Mouse (Mus musculus) intestine, embryonic 14.5 days (tissue): ENCODE results near the gene Ptgr1. TPM values are rescaled to one million over a fixed set of nuclear protein-coding genes. Genes with fewer than 3 reads are reported as not detected.

Experiments
- ATAC-seq: fragments of 200-750 bp; cut with Nextera tagmentation; replicated peaks from 2 replicates; pipeline ENCODE4 v1.8.0; 2017; ENCODE audit warnings: low read depth, moderate number of reproducible peaks, moderate TSS enrichment, moderate library complexity; ENCODE audit not compliant: low FRiP score, low TSS enrichment
- DNase-seq: peaks from one replicate; pipeline ENCODE4 v3.0.0-alpha.2; 2018; ENCODE audit warnings: low spot score
- H3K27ac ChIP-seq: fragments of 300-500 bp; sonication (generic); 2 replicates; pipeline ENCODE4 v1.5.1; 2014; ENCODE audit warnings: low read depth, mild to moderate bottlenecking, control low read depth
- H3K27me3 ChIP-seq: fragments of 300-500 bp; sonication (generic); replicated peaks from 2 replicates; pipeline ENCODE4 v1.6.1; 2014; ENCODE audit warnings: low read length, control low read depth; ENCODE audit not compliant: control insufficient read depth, insufficient read depth
- H3K36me3 ChIP-seq: fragments of 300-500 bp; sonication (generic); 2 replicates; pipeline ENCODE4 v1.6.1; 2014; ENCODE audit warnings: low read length, control low read depth; ENCODE audit not compliant: control insufficient read depth, insufficient read depth
- H3K4me1 ChIP-seq: fragments of 300-500 bp; sonication (generic); replicated peaks from 2 replicates; pipeline ENCODE4 v1.6.1; 2014; ENCODE audit warnings: low read length, control low read depth, mixed read lengths; ENCODE audit not compliant: control insufficient read depth, insufficient read depth
- H3K4me2 ChIP-seq: fragments of 300-500 bp; sonication (generic); 2 replicates; pipeline ENCODE4 v1.6.1; 2014; ENCODE audit warnings: low read length
- H3K4me3 ChIP-seq: fragments of 300-500 bp; sonication (generic); 2 replicates; pipeline ENCODE4 v1.5.1; 2014; ENCODE audit warnings: low read depth, low read length, control low read depth, mixed read lengths
- H3K9ac ChIP-seq: fragments of 300-500 bp; sonication (generic); 2 replicates; pipeline ENCODE4 v1.6.1; 2014; ENCODE audit warnings: mild to moderate bottlenecking, low read length
- H3K9me3 ChIP-seq: fragments of 300-500 bp; sonication (generic); 2 replicates; pipeline ENCODE4 v1.6.1; 2016; ENCODE audit warnings: low read length, control low read depth; ENCODE audit not compliant: control insufficient read depth
- WGBS: fragments of 180-500 bp; shearing (Covaris S2); extraction: QIAGEN DNeasy Blood & Tissue Kit; methylation state at CpG from one replicate; pipeline ENCODE4 v1.1.7; 2014; 5-methylcytosine and 5-hydroxymethylcytosine counted together
- polyA plus RNA-seq: library from polyadenylated mRNA; unstranded; fragments of >200 nt; fragmentation: Nextera tagmentation; extraction: Ambion mirVana; gene quantifications from 2 replicates; pipeline ENCODE4 v1.2.1, GENCODE M21; 2014

Gene Ptgr1
- polyA plus RNA-seq, 1 experiment from 2014 or later: 29.3 TPM

- H3K4me2 ChIP-seq: no peak overlapping the region
- H3K36me3 ChIP-seq: no peaks in the 10 kb centered on the region
- no peak overlapping the region for H3K4me3 ChIP-seq
- H3K9ac ChIP-seq: no peak overlapping the region
- no peaks in the 10 kb centered on the region for H3K27me3 ChIP-seq
- WGBS: 94% methylated on average over 7 of the region's 7 CpGs
- H3K27ac ChIP-seq: no peak overlapping the region
- ATAC-seq (no peak), DNase-seq (no peak)
- H3K9me3 ChIP-seq: no peaks in the 10 kb centered on the region
- peaks cover 11% of the 10 kb centered on the region for H3K4me1 ChIP-seq
Observed at GRCm38 (mm10) chr4:59009186-59009585, 22.3 kb upstream of the Ptgr1 start.

DNA sequence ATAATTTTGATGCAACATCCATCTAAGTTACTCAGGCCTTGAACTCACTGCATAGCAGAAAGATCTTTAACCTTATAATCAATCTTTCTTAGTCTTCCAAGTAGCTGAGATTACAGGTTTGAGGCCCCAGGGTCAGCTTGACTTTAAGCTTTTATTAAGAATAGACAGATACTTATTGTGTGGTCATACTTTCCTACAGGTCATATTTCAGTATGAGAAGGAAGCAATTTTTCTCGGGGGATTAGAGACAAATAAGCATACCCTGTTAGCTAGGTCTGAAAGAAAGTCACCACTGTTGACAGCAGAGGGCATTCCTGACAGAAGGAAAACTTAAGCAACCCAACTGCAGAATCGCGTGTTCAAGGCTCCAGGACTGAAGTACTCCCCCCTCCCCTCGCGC is 21.1 kb upstream of the Ptgr1 start:
- no peak overlapping the region for H3K4me3 ChIP-seq
- DNase-seq: peak; percentile 41
- no peak overlapping the region for H3K4me2 ChIP-seq
- H3K9ac ChIP-seq: no peak overlapping the region
- no peaks in the 10 kb centered on the region for H3K36me3 ChIP-seq
- peaks cover 11% of the 10 kb centered on the region for H3K4me1 ChIP-seq
- WGBS: 77% methylated on average over 5 of the region's 5 CpGs
- no peaks in the 10 kb centered on the region for H3K27me3 ChIP-seq
- no peak for ATAC-seq
- no peaks in the 10 kb centered on the region for H3K9me3 ChIP-seq
- no peak overlapping the region for H3K27ac ChIP-seq

DNA sequence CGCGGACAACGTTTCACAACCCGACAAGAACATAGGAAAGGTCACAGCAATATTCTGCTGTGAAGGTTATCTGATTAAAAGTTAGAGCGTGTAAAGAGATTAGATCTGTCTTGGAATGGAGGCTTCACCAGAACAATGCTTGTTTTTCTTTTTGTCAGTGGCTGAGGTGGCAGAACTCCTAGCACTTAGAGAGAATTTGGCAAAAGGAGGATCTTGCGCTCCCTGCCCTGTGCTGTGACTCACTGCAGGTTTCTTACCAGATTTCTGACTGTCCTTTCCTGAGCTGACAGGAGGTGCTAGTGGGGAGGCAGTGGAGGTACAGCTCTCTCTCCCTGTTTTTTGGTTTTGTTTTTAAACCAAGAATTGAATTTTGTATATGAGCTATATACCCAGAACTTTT is 20.1 kb upstream of the Ptgr1 start:
- Histone ChIP-seq H3K36me3 (no peaks in the 10 kb centered on the region), H3K4me2 (no peak overlapping the region), H3K4me1 (peaks cover 11% of the 10 kb centered on the region), H3K9me3 (no peaks in the 10 kb centered on the region), H3K27me3 (no peaks in the 10 kb centered on the region), H3K9ac (no peak overlapping the region), H3K27ac (no peak overlapping the region), H3K4me3 (no peak overlapping the region)
- 83% methylated on average over 6 of the region's 6 CpGs for WGBS
- no peak for ATAC-seq
- DNase-seq: peak; percentile 40

- Histone ChIP-seq H3K9me3 (no peaks in the 10 kb centered on the region), H3K9ac (no peak overlapping the region), H3K4me1 (peaks cover 11% of the 10 kb centered on the region), H3K27me3 (no peaks in the 10 kb centered on the region), H3K4me2 (no peak overlapping the region), H3K36me3 (no peaks in the 10 kb centered on the region), H3K4me3 (no peak overlapping the region), H3K27ac (no peak overlapping the region)
- DNase-seq: peak; percentile 42
- no peak for ATAC-seq
- 78% methylated on average over 8 of the region's 8 CpGs for WGBS
Observed at GRCm38 (mm10) chr4:59006211-59006610, 19.3 kb upstream of the Ptgr1 start.

- Histone ChIP-seq H3K9me3 (no peaks in the 10 kb centered on the region), H3K4me3 (peak overlapping the region; percentile 70), H3K4me1 (peaks cover 11% of the 10 kb centered on the region), H3K27ac (no peak overlapping the region), H3K4me2 (peak overlapping the region; percentile 80), H3K36me3 (no peaks in the 10 kb centered on the region), H3K9ac (peak overlapping the region; percentile 76), H3K27me3 (no peaks in the 10 kb centered on the region)
- WGBS: 22% methylated on average over 7 of the region's 7 CpGs
- ATAC-seq (no peak), DNase-seq (no peak)
Observed at GRCm38 (mm10) chr4:59003806-59004200, 16.9 kb upstream of the Ptgr1 start.

- no peaks in the 10 kb centered on the region for H3K9me3 ChIP-seq
- DNase-seq: peak; percentile 88
- H3K27ac ChIP-seq: peak within 1 kb of the TSS; percentile 76
- no peaks in the 10 kb centered on the region for H3K27me3 ChIP-seq
- peak within 1 kb of the TSS; percentile 76 for H3K9ac ChIP-seq
- peak within 1 kb of the TSS; percentile 80 for H3K4me2 ChIP-seq
- peak within 1 kb of the TSS; percentile 70 for H3K4me3 ChIP-seq
- peaks cover 11% of the 10 kb centered on the region for H3K4me1 ChIP-seq
- under 1% methylated on average over 86 of the region's 89 CpGs for WGBS
- peak; percentile 98 for ATAC-seq
- H3K36me3 ChIP-seq: no peaks in the 10 kb centered on the region
Observed at GRCm38 (mm10) chr4:59002948-59003805, 16.3 kb upstream of the Ptgr1 start, which contains the start of gene Gm20503. Gene Gm20503 (plus strand): TSS chr4:59003210.

DNA sequence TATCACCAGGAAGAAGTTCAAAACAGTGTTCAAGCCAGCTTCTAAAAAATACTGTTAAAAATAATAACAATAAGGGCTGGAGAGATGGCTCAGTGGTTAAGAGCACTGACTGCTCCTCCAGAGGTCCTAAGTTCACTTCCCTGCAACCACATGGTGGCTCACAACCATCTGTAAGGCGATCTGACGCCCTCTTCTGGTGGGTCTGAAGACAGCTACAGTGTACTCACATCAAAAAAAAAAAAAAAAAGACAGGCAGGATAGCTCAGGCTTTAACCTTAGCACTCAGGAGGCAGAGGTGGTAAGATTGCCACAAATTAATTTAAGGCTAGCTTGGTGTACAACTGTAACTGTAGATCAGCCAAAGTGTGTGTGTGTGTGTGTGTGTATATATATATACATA is 13.7 kb upstream of the Ptgr1 start:
- peak; percentile 50 for DNase-seq
- peaks cover 11% of the 10 kb centered on the region for H3K4me1 ChIP-seq
- no peaks in the 10 kb centered on the region for H3K9me3 ChIP-seq
- H3K27ac ChIP-seq: no peak overlapping the region
- H3K4me3 ChIP-seq: no peak overlapping the region
- H3K36me3 ChIP-seq: no peaks in the 10 kb centered on the region
- no peaks in the 10 kb centered on the region for H3K27me3 ChIP-seq
- WGBS: 3% methylated on average over 2 of the region's 2 CpGs
- ATAC-seq: no peak
- no peak overlapping the region for H3K4me2 ChIP-seq
- no peak overlapping the region for H3K9ac ChIP-seq

DNA sequence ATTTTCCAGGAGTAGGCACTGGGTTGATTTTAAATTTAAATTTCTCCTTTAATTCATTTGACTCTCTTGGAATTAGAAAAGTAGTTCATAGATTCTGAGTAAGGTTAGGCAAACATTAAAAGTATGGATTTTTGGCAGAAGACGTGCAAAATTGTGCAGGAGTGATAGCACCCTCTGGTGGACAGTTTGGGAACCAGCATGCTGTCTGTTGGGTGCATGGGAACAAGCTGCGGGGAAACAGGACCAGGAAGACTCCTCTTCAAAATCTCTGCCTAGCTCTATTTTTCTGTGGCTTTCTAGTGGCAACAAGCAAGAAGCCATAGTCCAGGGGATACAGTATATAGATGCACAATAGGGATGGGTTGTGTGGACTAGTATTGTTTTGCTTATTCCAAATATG is 12.8 kb upstream of the Ptgr1 start:
- H3K9ac ChIP-seq: no peak overlapping the region
- H3K4me2 ChIP-seq: no peak overlapping the region
- H3K4me3 ChIP-seq: no peak overlapping the region
- H3K36me3 ChIP-seq: no peaks in the 10 kb centered on the region
- DNase-seq (peak; percentile 82), ATAC-seq (no peak)
- no peaks in the 10 kb centered on the region for H3K9me3 ChIP-seq
- peaks cover 2% of the 10 kb centered on the region for H3K4me1 ChIP-seq
- WGBS: 9% methylated on average over 2 of the region's 2 CpGs
- no peaks in the 10 kb centered on the region for H3K27me3 ChIP-seq
- no peak overlapping the region for H3K27ac ChIP-seq

- no peak overlapping the region for H3K9ac ChIP-seq
- DNase-seq: no peak
- H3K27me3 ChIP-seq: no peaks in the 10 kb centered on the region
- no peak for ATAC-seq
- no peak overlapping the region for H3K4me2 ChIP-seq
- no peak overlapping the region for H3K4me3 ChIP-seq
- WGBS: 87% methylated on average over 1 of the region's 1 CpGs
- no peaks in the 10 kb centered on the region for H3K36me3 ChIP-seq
- no peak overlapping the region for H3K27ac ChIP-seq
- no peaks in the 10 kb centered on the region for H3K9me3 ChIP-seq
- no peaks in the 10 kb centered on the region; the same call in 1 of the 2 replicates for H3K4me1 ChIP-seq
Observed at GRCm38 (mm10) chr4:58998688-58999087, 11.8 kb upstream of the Ptgr1 start.
